Mouse (Mus musculus) ES-E14 (cell line): ENCODE measurements around the gene Best2.

Source experiments
- ZC3H11A ChIP-seq: IDR thresholded peaks from 2 replicates; pipeline ENCODE4 v1.6.1; 2012; ENCODE audit warnings: low read depth, mild to moderate bottlenecking, inconsistent platforms, low read length, borderline replicate concordance
- ZNF384 ChIP-seq: IDR thresholded peaks from 2 replicates; pipeline ENCODE4 v1.6.1; 2012; ENCODE audit warnings: low read depth, low read length, inconsistent platforms

DNA sequence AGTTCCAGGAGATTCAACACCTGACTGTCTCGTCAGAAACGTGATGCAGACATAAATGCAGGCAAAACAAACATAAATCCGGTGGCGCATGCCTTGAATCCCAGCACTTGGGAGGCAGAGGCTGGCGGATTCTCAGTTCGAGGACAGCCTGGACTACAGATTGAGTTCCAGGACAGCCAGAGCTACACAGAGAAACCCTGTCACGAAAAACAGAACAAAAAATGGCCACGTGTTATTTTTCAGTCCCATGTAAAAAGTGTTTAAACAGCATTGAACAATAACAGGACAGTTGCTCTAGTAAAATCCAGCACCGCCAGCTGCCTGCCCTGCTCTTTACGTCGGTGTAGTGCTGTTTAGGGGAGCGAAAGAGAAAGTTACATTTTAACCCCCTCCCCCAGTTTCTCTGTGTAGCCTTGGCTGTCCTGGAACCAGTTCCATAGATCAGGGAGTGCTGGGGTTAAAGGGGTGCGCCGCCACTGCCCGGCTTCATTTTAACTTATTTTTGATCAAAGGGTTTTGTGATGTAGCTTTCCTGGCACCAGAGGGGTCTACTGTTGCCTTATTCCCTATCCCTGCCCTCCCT, 21.5 kb upstream of the Best2 start:
- TF ChIP-seq ZNF384, result no peak
- TF ChIP-seq ZC3H11A, result no peak
